Mouse (Mus musculus): ENCODE measurements around the gene Pelp1.
"Not testable (repeated sequence)": the region's sequence is repeated elsewhere in the genome, so short reads cannot be mapped to it uniquely, and the experiment has no call there.

Pelp1 gene

DNA sequence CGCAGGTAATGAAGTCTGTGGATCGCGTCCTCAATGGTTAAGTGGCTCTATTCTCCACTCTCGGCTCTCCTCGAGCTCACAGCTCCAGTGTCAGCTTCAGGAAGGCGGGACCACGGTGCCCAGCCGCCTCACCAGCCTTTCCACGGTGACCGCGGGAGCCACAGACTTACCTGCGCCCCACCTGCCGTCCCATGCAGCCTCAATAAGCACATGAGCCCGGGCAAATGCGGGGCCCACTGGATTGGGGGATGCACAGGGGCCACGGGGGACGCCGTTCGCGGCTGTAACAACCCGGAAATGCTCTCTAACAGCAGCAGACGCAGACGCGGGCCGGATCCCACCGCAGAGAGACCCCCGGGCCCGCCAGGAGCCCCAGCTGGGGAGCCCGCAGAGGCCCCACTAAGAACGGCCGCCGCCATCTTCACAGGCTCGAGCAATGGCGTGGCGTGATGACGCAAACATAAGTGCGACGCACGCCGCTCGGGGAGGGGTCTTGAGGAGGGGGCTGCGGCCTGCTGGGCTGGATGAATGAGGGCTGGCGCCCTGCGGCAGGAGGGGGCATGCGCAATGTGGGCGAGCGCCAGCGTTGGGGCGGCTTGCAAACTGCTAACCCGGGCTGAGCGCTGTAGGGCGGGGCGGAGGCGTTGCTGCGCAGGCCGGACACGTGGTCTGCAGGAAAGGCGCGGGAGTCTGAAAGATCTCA lies at the start of gene Pelp1:
TSS of gene Pelp1 (minus strand) at position 438 of the 703 bp plus-strand sequence.
- DNase-seq: peak; percentile 90

DNA sequence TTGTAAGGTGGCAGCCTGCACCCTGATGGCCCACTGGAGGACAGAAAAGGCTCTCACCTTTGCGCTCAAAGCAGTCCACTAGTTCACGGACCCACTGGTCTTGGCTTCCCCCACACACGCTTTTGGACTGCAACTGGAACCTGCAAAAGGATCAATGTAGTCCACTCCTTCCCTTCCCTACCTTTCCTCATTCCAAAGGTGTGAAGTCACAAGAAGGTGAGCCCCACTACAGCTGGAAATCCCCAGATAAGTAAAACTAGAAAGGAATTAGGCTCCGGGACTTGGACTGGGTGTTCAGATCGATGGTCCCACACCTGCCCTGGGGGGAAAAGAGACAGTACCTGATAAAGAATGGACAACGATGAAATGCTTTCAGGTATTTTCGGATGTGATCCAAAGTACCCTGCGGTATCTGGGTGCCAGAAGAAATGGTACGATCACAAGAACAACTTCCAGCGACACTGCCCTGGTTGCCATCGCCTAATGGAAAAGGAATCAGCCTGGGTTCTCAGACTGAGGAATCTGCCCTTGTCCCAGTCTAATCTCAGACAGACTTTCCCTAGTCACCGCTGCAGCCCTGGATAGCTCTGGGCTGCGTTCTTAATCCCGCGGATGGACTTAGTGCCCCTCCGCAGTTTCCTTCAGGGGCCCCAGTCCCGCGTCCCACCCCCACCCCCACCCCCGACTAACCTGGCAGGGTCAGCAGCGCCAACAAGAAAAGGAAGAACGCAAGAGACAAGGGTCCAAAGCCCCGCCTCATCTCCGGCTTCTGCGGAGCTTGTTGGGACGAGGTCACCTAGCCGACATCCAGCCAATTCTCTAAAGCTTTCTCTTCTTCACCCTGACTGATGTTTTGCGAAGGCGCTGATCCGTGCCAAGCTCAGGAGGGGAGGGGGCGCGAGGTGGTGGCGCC lies 49.1 kb upstream of the Pelp1 start, which contains the start of gene Zmynd15:
TSS of gene Zmynd15 (plus strand) at position 746 of the 913 bp plus-strand sequence.
- no peak for DNase-seq

DNA sequence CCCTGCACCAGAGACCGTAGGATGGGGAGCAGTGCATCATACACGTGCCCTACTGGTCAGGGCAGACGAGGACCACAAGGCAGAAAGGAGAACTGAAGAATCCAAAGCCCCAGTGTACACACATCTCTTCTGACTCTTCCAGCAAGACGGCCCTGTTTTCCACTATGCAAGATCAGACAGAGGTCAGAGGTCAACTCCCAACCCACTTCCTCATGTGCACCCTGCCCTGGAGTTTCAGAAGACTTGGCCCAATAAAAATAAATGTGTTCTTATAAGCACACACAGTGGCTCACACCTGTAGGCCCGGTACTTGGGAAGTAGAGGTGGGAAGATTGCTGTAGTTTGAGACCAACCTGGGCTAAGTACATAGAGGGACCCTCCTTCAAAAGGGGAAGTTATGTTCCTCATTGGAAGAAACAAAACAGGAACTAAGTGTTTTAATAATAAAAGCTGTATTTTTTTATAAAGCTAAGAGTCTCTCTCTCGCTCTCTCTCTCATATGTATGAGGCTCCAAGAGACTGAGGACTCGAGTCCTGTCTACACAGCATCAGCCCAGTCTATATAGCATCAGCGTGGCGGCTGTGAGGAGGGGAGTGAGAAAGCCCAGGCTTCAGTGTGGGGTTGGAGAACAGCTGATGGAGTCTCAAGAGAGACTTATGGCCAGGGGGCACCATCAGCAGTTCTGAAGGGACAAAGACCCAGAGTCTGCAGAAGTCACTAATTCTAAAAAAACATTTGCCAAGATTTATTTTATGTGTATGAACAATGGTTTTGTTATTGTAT lies 43.6 kb upstream of the Pelp1 start:
- no peak for DNase-seq

DNA sequence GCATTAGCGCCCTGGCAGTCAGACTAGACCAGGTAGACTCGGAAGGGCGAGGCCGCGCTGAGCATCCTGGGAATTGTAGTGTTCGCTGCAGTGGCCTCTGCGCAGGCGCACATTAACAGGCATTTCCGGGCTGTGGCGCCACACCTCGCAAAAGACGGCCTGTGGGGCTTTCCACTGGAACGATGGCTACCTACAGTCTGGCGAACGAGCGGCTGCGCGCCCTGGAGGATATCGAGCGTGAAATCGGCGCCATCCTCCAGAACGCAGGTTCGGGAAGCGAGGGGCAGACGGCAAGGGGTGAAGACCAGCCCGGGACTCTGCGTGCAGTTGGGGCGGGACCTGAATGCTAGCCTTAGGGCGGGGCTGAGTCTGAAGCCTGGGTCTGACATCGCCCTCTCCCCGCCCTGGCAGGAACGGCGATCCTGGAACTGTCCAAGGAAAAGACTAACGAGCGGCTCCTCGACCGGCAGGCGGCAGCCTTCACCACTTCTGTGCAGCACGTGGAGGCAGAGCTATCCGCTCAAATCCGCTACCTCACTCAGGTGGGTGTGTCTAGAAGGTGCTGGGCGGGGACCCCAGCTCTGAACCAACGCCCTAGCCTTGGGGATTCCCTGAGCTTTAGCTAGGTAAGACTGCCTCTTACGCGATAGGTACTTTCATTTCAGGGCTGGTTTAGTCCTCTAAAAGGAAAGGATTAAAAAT lies 42.1 kb upstream of the Pelp1 start, which contains the start of gene Med11:
TSS of gene Med11 (plus strand) at position 123 of the 702 bp plus-strand sequence.
- DNase-seq: peak; percentile 91

DNA sequence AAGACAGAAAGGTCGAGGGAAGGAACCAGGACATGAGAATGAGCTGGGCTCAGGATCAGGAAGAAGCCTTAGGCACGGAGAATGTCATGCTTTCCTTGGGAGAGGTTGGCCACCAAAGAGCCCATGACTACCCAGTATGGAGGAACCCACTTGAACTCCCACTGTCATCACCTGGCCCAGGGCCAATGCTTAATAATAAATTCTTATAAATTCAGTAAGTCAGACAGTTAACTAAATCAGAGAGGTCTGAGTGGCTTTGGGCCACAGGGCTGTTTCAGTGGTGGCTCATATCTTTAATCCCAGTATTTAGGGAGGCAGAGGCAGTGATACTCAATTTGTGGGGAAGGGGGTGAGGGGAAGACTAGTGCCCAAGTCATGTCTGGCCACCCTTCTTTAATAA lies 41.1 kb upstream of the Pelp1 start:
- no peak for DNase-seq

DNA sequence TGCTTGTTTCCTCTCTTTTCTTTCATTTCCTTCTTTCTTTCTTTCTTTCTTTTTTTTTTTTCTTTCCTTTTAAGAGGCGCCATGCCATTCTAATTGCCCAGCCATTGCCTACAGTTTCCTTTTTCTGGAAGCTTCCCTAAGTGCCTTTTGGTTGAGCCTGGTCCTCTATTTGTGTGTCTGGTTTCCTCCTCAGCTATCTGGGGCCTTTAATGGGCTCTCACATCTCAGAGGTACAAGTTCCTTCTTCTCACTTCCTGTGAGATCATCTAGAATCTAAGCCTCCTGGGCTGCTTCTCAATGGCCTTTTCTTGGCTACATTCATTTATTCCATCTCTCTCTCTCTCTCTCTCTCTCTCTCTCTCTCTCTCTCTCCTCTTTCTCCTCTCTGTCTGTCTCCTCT lies 37.5 kb upstream of the Pelp1 start:
- no peak for DNase-seq

DNA sequence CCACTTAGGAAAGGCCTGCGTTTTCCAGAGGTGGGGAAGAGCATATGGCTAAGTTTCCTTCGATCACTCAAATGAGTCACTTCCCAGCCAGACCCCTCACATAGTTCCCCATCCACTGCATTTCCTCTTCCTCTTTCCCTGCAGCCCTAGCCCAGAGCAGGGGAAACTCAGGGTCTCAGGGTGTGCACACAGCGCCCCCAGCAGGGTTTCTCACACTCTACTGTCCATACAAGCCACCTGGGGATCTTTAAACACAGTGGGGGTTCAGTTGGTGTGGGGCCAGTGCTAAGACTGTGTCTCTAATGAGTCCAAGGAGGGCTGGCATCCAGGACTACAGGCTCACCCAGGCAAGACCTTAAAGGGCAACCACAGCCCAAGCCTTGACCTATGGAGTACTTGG lies 36.9 kb upstream of the Pelp1 start:
- DNase-seq: no peak

DNA sequence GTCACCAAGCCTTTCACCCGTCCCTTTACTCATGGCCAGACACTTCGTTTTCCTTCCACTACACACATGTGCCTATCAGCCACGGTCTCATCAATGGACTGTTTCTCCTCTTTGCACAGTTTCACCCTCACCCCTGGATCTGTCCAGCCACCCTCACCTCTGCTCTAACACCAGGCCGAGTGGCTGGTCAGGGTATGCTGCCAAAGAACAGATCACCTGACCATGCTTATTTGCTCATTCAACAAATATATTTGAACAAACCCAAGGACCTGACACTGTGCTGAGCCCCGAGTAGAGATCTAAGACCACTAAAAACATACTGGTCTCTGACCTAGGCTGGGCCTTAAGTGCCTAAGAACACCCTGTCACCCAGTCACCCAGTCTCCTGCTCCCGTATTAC lies 34.8 kb upstream of the Pelp1 start:
- no peak for DNase-seq

DNA sequence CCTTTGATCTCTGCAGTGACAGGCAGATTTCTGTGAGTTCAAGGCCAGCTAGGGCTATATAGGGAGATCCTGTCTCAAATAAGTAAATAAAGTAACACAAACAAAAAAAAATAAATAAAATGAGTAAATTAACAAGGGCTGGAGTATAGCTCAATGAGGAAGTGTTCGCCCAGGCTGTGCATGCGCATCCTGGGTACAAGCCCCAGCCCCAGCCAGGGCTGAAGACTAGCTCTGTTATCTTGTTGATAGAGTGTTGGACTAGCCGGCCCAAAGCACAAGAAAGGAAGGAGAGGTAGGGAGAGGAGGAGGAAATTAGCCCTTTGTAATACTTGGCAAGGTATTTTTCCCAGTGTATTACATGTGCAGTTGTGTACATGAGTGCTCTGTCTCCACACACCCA lies 34.1 kb upstream of the Pelp1 start:
- DNase-seq: no peak

DNA sequence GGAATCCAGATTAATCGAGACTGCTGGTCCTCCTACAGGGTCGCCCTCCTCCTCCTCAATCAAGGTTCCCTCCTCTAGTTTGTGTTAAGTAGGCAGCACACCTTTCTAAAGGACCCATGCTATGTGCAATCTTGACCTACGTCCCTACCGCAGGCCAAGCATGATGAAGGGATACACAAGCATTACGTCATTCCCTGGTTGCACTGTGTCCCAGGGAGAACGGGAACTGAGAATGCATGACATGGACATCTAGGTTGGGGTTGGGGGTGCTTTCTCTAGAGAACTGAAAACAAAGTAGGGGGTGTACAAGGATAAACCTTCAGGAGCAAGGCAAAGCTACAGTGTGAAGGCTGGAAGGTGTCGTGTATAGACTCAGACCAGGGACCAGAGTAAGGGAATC lies 32.1 kb upstream of the Pelp1 start:
- DNase-seq: no peak

DNA sequence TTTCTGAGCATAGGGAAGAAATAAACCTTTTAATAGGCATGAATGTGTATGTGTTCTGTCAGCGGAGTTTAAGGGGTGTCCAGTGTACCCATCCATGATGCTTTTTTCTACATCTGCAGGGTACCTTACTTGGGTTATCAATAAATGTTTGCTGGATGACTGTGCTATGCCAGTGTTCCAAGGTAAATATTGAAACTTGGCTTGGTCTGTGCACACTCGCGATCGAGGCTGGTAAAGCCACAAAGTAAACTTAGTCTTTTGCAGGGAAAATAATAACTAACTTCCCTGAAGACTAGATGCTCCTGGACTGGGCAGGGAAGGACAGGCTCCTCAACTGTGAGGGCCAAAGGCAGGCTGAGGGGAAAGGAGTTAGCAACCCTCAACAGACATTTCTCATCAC lies 30.8 kb upstream of the Pelp1 start:
- DNase-seq: no peak

DNA sequence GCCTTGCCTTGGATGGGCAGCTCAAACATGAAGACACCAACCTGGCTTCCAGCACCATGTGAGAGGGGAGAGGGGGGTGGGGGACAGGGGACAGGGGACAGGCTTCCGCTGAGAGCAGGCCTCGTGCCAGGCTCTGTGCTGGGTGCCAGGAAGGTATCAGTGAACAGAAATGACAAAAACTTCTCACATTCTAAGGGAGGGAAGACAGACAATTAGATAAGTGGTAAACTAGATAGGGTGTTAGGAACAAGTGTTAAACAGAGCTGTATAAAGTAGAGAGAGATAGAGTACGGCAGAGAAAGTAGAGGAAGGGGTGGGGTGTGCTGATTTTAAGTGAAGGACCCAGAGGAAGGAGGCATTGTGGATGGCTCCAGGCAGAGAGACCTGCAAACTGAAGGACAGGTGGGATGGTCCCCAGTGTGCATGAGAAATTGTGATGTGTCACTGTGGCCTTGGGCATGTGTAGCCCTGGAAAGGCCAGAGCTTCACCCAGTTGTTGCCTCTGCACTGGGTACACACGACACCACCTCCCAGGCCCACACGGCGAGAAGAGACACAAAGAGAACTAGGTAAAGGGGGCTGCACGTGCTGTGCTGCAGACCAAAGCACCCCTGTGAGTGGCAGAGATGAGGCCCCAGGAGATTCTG lies 29.0 kb upstream of the Pelp1 start:
- no peak for DNase-seq

DNA sequence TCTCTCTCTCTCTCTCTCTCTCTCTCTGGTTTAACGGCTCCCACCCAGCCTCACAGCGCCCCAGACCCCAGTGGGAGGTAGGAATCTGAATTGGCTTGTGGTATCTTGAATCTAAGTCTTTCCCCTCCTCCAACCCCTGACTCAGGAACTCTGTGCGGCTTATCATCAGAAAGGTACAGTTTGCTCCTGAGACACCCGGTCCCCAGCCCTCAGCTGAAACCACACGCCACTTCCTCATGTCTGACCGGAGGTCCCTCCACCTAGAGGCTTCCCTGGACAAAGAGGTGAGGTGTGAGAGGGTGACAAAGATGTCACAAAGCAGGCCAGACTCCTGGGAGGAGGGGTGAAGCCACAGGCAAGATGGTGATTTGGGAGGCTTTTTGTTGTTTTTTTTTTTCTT lies 27.6 kb upstream of the Pelp1 start:
- no peak for DNase-seq

DNA sequence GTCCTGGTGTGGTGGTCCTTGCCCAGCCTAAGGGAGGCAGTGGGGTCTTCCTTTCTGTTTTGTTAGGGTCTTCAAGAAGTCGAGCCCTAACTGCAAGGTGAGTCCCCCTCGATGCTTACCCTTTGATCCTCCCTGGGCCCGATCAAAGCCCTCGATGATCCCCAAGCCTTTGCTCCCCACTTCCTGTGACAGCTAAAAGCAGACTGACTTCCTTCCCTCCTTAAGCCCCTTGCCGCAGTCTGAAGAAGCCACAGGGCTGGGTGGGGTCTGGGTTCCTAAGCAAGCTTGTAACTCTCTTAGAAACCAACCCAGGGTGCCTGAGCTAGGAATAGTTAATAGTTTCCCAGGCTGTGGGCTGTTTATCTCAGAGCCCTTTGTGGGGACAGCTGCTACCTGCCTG lies 25.6 kb upstream of the Pelp1 start:
- DNase-seq: no peak

DNA sequence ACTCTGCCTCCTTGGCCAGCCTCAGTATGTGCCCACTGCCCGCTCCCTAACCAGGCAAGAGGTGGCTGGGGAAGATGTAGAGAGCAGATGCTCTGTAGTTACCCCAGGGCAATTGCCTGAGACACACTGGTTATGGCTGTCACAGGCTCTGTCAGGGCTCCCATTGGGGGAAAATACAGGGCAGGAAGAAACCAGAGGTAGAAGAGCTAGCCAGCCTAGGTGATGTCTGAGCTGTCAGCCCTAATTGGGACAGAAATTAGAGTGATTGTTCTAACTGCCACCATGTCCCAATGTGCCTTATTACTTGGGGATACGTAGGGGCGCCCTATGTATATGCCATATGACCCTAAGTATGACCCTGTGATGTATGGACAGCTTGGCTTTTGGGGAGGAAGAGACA lies 24.1 kb upstream of the Pelp1 start:
- no peak for DNase-seq

DNA sequence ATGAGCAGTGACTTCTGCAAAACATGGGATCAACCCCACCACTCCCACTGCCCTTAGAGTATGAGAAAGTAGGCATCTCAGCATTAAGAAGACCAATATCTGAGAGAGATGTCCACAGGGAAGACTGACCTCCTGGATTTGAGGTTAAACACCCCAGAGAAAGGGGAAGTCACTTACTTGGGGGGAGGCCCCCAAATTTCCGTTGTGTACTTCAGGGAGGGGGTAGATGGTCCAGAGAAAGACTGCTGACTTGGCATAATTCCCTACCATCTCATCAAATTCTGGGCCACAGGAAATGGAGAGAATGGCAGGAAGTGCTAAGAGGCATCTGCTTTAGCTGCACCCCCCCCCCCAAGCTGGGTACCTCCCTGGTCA lies 23.7 kb upstream of the Pelp1 start:
- no peak for DNase-seq

DNA sequence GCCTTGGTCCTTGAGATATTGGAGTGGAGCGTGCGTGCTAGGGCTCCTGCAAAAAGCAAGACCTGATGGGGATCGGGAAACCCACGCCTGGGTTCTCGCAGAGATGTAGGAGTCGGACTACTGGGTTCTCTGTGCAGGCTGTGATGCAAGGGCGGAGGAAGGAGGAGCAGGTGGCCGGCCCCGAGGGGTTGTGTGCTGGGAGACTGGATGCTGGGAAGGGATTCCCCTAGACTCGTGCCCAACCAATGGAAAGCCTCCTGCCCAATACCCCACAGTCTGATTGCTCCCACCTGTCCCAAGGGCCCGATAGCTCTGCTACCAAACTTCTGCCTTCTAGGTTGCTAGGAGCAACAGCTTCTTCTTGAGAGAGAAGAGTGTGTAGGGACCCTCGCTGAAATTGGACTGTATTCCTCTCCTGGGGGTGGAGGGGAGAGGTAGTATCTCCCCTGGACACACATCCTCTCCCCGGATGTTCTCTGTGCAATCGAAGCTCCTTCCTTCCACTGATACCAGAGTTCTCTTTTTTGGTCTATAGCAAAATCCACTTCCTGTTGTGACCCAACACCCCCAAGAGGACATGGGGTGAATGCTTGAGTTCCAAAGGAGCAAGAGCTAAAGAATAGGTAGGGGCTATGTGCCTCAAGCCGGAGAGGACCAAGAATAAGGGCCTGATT lies 23.2 kb upstream of the Pelp1 start:
- peak; percentile 56 for DNase-seq

DNA sequence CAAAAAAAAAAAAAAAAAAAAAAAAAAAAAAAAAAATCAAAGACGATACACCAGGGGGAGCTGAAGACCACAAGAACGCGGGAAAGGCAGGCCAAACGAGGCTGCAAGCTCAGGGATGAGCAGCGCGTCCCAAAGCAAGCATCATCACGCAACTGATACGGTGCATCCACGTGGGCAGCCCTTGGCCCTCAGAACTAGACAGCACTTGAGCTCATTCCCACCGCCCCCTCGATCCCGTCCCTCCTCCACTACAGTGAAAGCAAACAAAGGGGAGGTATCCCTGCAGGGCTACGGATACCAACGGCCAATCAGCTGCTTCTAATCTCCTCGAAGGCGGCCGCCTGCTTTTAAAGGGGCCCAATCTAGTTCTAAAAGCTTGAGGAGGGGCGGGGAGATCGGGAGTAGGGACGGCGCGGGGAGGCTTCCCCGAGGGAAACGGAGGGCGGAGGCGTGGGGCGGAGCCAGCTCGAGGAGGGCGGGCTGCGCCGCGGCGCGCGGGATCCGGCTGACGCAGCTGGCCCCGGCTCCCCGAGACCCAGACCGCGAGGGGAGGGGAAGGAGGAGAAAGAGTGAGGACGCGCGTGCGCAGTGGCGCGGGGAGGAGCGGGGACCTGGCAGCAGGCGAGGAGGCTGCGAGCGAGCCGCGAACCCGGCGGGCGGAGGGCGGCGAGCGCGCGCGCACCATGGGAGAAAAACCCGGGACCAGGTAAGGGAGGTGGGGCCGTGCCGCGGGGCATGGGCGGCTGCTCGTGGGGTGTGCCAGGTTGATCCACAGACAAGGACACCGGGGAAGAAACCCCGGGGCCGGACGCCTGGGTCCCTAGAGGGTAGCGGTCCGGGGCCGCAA lies 22.4 kb upstream of the Pelp1 start, which contains the start of gene Arrb2:
TSS of gene Arrb2 (plus strand) at position 588 of the 847 bp plus-strand sequence.
- peak; percentile 99 for DNase-seq

DNA sequence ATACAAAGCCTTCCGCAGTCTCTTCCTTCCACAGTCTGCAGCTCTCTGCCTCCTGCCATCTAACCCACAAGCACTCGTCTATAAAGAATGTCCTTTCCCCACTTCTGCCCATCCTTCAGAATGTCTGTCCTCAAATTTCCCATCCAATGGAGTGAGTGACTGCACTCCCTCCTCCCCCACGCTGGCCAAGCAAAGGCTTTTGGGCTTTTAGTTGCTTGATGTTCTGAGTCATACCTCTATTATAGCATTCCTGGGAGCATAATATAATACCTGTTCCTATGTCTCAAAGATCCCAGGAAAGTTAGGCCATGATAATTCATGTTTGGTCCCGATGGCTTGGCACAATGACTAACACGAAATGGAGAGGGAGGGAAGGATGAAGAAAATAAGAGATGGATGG lies 21.7 kb upstream of the Pelp1 start:
- DNase-seq: no peak

DNA sequence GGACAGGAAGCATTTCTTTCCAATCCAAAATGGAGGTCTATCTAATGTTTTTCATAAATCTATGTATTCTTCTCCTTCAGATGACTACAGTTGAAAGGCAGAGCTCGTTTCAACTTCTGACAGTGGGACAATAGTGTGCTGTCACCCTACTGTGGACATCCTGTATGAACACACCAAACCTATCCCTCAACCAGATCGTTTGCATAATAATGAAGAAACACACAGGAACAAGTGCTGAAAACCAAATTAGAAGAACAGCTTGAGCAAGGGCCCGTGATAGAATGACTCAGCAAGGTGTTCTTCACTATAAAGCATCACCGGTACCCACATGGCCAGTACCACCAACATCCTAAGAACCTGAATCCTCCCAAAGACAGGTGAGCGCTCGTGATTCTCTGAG lies 16.8 kb upstream of the Pelp1 start:
- DNase-seq: not testable (repeated sequence)

DNA sequence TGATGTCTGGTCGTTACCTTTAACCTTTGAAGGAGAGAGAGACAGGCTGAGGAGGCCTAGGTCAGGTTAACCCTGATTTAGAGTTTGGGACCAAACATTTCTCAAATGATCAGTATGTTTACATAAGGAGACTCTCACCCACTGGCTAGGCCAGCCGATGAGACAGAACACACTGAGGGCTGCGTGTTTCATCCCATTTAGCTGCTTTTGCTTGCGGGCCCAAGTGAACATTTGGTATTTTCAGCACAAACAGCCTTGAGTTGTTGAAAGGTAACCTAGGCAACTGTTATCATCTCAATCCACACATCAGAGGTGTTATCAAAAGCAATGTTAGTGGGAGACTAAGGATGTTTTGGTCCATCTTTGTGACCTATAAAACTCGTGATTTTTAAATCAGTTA lies 9.7 kb upstream of the Pelp1 start:
- no peak for DNase-seq
